Mouse (Mus musculus) heart, embryonic 14.5 days (tissue): ENCODE measurements around the gene Irf2bp2. TPM values are rescaled to one million over a fixed set of nuclear protein-coding genes. Genes with fewer than 3 reads are reported as not detected.

Source experiments
- ATAC-seq: fragments of 200-750 bp; cut with Nextera tagmentation; 2 replicates; pipeline ENCODE4 v1.8.0; 2017; ENCODE audit warnings: low read depth, moderate TSS enrichment; ENCODE audit not compliant: insufficient number of reproducible peaks, insufficient read depth, low FRiP score
- H3K27ac ChIP-seq, 2 experiments: fragments of 200-500 bp in 1 of 2; fragments of 300-500 bp in 1 of 2; sonication (generic) in 1 of 2; replicated peaks in 1 of 2; 2 replicates each; pipeline ENCODE4 v1.5.1; 2012 to 2014; ENCODE audit warnings: low read depth in 2 of 2, low read length in 2 of 2, control low read depth in 1 of 2, mild to moderate bottlenecking in 1 of 2, mixed read lengths in 1 of 2; ENCODE audit not compliant: control insufficient read depth in 1 of 2, insufficient read depth in 1 of 2
- H3K27me3 ChIP-seq: fragments of 300-500 bp; sonication (generic); 2 replicates; pipeline ENCODE4 v1.6.1; 2014; ENCODE audit warnings: mild to moderate bottlenecking, low read length, control low read depth; ENCODE audit not compliant: control insufficient read depth, insufficient read depth
- H3K36me3 ChIP-seq: fragments of 300-500 bp; sonication (generic); 2 replicates; pipeline ENCODE4 v1.6.1; 2014; ENCODE audit warnings: mild to moderate bottlenecking, control low read depth, low read length, mixed read lengths; ENCODE audit not compliant: control insufficient read depth, insufficient read depth
- H3K4me1 ChIP-seq, 2 experiments: fragments of 200-500 bp in 1 of 2; fragments of 300-500 bp in 1 of 2; sonication (generic) in 1 of 2; 2 replicates each; pipeline ENCODE4 v1.6.1; 2012 to 2014; ENCODE audit warnings: low read length in 2 of 2, control low read depth in 1 of 2, mixed read lengths in 1 of 2; ENCODE audit not compliant: control insufficient read depth in 2 of 2, insufficient read depth in 2 of 2
- H3K4me2 ChIP-seq: fragments of 300-500 bp; sonication (generic); 2 replicates; pipeline ENCODE4 v1.6.1; 2014; ENCODE audit warnings: mild to moderate bottlenecking, low read length
- H3K4me3 ChIP-seq, 2 experiments: fragments of 200-500 bp in 1 of 2; fragments of 300-500 bp in 1 of 2; sonication (generic) in 1 of 2; 2 replicates each; pipeline ENCODE4 v1.5.1; 2012 to 2014; ENCODE audit warnings: low read length in 2 of 2, mild to moderate bottlenecking in 2 of 2, control low read depth in 1 of 2, low read depth in 1 of 2, moderate library complexity in 1 of 2; ENCODE audit not compliant: control insufficient read depth in 1 of 2, insufficient read depth in 1 of 2
- H3K9ac ChIP-seq: fragments of 300-500 bp; sonication (generic); 2 replicates; pipeline ENCODE4 v1.6.1; 2014; ENCODE audit warnings: mild to moderate bottlenecking, low read length
- H3K9me3 ChIP-seq: fragments of 300-500 bp; sonication (generic); 2 replicates; pipeline ENCODE4 v1.6.1; 2016; ENCODE audit warnings: low read length, control low read depth; ENCODE audit not compliant: control insufficient read depth
- WGBS: fragments of 180-500 bp; shearing (Covaris S2); extraction: QIAGEN DNeasy Blood & Tissue Kit; methylation state at CpG from one replicate; pipeline ENCODE4 v1.1.7; 2014; 5-methylcytosine and 5-hydroxymethylcytosine counted together
- polyA plus RNA-seq: library from polyadenylated mRNA; unstranded; fragments of >200 nt; fragmentation: Nextera tagmentation; extraction: Ambion mirVana; gene quantifications from 2 replicates; pipeline ENCODE4 v1.2.1, GENCODE M21; 2014

Gene Irf2bp2
- polyA plus RNA-seq, 1 experiment from 2014 or later = 9.1 TPM

DNA sequence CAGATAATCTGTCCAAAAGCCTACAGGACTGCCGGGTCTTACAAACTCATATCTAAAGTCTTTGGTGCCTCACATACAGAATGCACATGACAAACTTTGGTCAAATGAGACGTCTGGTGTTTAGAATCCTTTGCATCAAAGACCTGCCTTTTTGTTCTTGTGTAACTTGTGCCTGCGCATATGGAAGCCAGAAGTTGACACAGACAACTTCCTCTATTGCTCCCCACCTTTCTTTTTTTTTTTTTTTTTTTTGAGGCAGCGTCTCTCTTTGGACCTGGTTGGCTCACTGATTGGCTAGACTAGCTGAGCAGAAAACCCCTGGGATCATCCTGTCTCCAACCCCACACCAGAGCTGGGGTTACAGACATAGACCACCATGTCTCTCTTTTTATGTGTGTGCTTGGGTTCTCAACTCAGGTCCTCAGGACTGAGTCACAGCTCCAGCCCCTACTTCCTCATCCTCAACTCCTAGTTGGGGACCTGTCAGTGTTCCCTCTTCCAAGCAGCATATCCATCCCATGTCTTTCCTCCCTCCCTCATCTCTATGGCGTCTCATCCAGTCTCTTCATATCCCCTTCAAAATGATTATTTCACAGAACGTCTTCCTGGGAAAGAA lies 20.6 kb downstream of the Irf2bp2 start:
- Histone ChIP-seq H3K27ac (no peak overlapping the region), H3K4me3 (no peak overlapping the region), H3K9ac (no peak overlapping the region), H3K4me2 (no peak overlapping the region), H3K9me3 (no peaks in the 10 kb centered on the region), H3K4me1 (peaks cover 3 to 5% of the 10 kb centered on the region in 2 experiments), H3K36me3 (no peaks in the 10 kb centered on the region), H3K27me3 (no peaks in the 10 kb centered on the region)
- 82% methylated on average over 6 of the region's 6 CpGs for WGBS
- no peak for ATAC-seq

DNA sequence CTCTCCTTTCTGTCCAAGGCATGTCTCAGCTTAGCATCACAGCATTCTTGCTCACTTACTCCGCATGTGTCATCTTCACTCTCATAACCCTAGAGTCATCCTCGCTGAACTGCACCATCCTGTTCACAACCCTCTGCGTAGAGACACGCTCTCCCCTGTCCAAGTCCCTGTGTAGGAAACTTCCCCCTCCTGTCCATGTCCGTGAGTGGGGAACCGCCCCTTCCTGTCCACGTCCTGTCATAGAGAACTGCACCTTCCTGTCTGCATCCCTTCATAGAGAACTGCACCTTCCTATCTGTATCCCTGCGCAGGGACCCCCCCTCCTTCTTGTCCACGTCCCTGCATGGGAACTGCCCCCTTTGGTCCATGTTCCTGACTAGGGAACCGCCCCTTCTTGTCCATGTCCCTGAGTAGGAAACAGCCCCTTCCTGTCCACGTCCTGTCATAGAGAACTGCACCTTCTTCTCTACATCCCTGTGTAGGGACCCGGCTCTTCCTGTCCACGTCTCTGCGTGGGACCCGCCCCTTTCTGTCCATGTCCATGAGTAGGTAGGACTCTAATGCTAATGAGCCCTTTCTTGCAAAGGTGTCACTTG lies 22.6 kb downstream of the Irf2bp2 start:
- WGBS = 77% methylated on average over 15 of the region's 15 CpGs
- Histone ChIP-seq H3K27ac (no peak overlapping the region), H3K9ac (no peak overlapping the region), H3K27me3 (no peaks in the 10 kb centered on the region), H3K9me3 (no peaks in the 10 kb centered on the region), H3K4me2 (no peak overlapping the region), H3K4me1 (peaks cover 19 to 25% of the 10 kb centered on the region in 2 experiments), H3K4me3 (no peak overlapping the region), H3K36me3 (no peaks in the 10 kb centered on the region)
- peak; percentile 20; the same call in 1 of the 2 replicates for ATAC-seq

DNA sequence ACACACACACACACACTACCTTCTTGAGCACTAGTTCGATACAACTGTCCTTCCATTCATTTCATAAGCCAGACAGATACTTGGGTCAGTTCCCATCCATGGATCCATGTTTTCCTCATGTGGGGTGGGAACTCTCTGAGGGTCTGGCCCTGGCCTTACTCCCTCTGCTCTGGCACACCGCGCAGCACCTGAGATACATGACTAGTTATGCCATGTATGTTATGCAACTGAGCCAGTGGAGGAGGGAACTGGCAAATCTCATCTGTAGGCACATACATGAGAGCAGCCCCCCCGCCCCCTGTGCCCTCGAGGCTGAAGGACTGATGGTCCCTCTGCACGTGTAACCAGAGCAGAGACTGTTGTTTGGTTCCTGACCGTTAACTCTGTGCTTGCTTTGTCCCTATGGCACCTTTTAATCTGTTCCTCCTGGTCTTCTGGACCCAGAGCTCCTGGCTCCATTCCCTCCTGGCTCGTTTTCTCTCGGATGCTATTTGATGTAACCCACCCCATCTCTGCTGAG lies 23.2 kb downstream of the Irf2bp2 start:
- Histone ChIP-seq H3K27me3 (no peaks in the 10 kb centered on the region), H3K9ac (no peak overlapping the region), H3K4me2 (no peak overlapping the region), H3K4me1 (peaks cover 24 to 31% of the 10 kb centered on the region in 2 experiments), H3K27ac (no peak overlapping the region), H3K36me3 (no peaks in the 10 kb centered on the region), H3K9me3 (no peaks in the 10 kb centered on the region), H3K4me3 (no peak overlapping the region)
- ATAC-seq = no peak
- WGBS = 75% methylated on average over 9 of the region's 9 CpGs

DNA sequence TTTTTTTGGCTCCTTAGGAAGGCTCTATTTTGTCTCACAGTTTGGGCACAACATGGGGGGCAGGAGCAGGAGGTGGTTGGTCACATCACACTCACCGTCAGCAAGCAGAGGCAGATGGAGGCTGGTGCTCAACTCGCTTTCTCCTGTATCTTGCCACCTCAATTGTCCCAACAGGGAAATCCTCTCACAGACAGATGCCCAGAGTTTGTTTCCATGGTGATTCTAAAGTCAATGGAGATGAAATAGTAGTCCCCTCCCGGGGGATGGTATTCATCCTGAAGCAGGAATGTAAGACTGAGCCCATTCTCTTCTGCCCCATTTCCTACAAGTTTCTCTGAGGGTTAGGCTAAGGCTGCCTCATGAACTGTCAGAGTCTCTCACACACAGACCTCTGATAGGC lies 23.7 kb downstream of the Irf2bp2 start:
- no peak for ATAC-seq
- H3K36me3 ChIP-seq = no peaks in the 10 kb centered on the region
- H3K4me3 ChIP-seq = no peak overlapping the region
- no peaks in the 10 kb centered on the region for H3K9me3 ChIP-seq
- H3K27ac ChIP-seq = no peak overlapping the region
- H3K4me2 ChIP-seq = no peak overlapping the region
- H3K4me1 ChIP-seq = peaks cover 29 to 36% of the 10 kb centered on the region in 2 experiments
- no peaks in the 10 kb centered on the region for H3K27me3 ChIP-seq
- H3K9ac ChIP-seq = no peak overlapping the region
- 76% methylated on average over 3 of the region's 3 CpGs for WGBS

DNA sequence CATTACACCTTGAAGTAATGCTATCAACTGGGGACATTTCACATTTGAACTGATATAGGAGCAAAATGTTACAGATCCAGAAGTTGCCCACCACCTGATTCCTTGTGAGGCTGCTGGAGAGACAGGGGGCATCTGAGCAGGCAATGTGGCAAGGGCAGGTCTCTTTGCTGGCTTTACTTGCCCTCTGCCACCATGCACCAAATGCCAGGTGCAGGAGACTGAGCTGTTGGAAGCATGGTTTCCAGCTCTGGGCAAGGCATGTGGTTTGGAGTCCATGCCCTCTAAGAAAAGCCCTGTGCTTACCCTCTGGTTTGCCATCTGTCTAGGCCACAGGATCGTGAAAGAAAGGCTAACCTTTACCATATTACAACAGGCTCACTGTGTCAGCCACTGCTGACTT lies 24.1 kb downstream of the Irf2bp2 start:
- Histone ChIP-seq H3K4me2 (no peak overlapping the region), H3K36me3 (no peaks in the 10 kb centered on the region), H3K9me3 (no peaks in the 10 kb centered on the region), H3K4me3 (no peak overlapping the region), H3K4me1 (peaks cover 33 to 40% of the 10 kb centered on the region in 2 experiments), H3K27me3 (no peaks in the 10 kb centered on the region), H3K27ac (no peak overlapping the region), H3K9ac (no peak overlapping the region)
- no peak for ATAC-seq
- WGBS = 92% methylated on average over 1 of the region's 1 CpGs

DNA sequence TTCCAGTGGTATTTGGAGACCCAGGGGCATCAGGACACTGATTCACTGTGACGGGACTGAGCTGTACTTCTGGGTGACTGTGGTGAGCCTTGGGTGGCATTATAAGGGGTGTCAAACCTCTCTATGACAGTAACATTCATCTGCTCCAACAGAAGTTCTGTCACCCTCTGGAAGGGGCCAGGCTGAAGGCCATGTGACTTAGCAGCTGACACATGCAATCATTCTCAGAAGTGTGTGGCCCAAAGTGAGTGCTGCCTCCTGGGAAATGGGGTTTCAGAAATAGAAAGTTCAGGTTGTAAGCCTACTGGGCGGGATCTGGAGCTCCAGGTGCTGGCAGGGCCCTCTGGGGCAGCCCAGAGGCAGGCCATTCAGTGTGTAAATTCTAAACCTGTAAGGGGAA lies 26.1 kb downstream of the Irf2bp2 start:
- H3K36me3 ChIP-seq = no peaks in the 10 kb centered on the region
- peak overlapping the region; percentile 99 for H3K27ac ChIP-seq
- no peak for ATAC-seq
- H3K4me2 ChIP-seq = peak overlapping the region; percentile 62
- H3K27me3 ChIP-seq = no peaks in the 10 kb centered on the region
- no peak overlapping the region for H3K4me3 ChIP-seq
- 33% methylated on average over 2 of the region's 2 CpGs for WGBS
- peaks cover 37 to 46% of the 10 kb centered on the region in 2 experiments for H3K4me1 ChIP-seq
- H3K9ac ChIP-seq = peak overlapping the region; percentile 73
- H3K9me3 ChIP-seq = no peaks in the 10 kb centered on the region

DNA sequence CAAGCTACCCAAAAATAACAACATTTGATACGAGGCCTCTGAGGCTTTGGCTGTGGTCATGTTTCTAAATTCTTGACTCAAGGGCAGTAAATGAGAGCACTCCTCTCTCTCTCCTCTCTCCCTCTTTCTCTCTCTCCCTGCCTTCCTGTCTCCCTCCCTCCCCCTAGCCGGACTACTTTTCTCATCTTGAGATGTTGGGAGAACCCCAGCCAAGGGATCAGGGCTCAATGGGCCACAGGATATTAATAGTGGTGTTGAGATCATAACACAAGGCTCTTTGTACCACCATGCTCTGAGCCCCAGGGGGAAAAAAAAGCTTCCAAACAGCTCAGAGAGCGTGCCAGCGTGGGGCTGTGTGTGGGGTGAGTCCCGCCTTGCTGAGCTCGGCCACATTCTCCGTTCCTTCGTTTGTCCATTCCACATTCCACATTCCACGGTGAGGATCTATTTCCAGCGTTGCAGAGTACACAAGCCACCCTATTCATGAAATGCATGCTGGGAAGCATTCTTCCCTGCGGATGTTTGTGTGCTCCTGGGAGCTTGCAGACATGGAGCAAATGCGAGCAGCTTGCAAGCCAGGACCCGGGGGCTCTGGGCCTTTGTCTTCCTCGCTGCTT lies 27.2 kb downstream of the Irf2bp2 start:
- ATAC-seq = peak; percentile 61
- Histone ChIP-seq H3K27me3 (no peaks in the 10 kb centered on the region), H3K27ac (peak overlapping the region; percentile 99), H3K36me3 (no peaks in the 10 kb centered on the region), H3K9ac (peak overlapping the region; percentile 73), H3K4me3 (0 out of 4 replicates have a peak overlapping the region, but pooled peaks of 1 of the 2 experiments have one; percentile 1), H3K4me2 (peak overlapping the region; percentile 62), H3K4me1 (peaks cover 37 to 46% of the 10 kb centered on the region in 2 experiments), H3K9me3 (no peaks in the 10 kb centered on the region)
- 4% methylated on average over 14 of the region's 14 CpGs for WGBS
